Mouse (Mus musculus): Measurements from ENCODE around the gene Cd164l2. TPM values are rescaled to one million over a fixed set of nuclear protein-coding genes. Genes with fewer than 3 reads are reported as not detected.
A peak's percentile ranks its signal among the peaks of the same experiment; 100 is the strongest.

The Cd164l2 gene
- polyA plus RNA-seq (2011; ENCODE audit: insufficient read length, low read depth, missing spikeins), result not detected in 2 replicates

- Histone ChIP-seq H3K4me3 (ENCODE audit: insufficient read depth, low read length) (peak within 1 kb of the TSS; percentile 55), H3K27ac (ENCODE audit: insufficient read depth, low read length) (no peak within 1 kb of the TSS), H3K4me1 (ENCODE audit: control insufficient read depth, insufficient read depth, low read length) (peaks cover 3% of the 10 kb centered on the region; the same call in 1 of the 2 replicates)
- TF ChIP-seq POLR2A (IDR thresholded peaks at IDR 0.05; ENCODE audit: low read depth, low read length) (no peak), CTCF (IDR thresholded peaks at IDR 0.05; ENCODE audit: borderline replicate concordance, insufficient read depth, low read length) (no peak)
Observed at GRCm38 (mm10) chr4:133211751-133212561, at the start of gene Cd164l2, which contains the start of gene Gpr3. TSS of gene Cd164l2 (plus strand) at chr4:133212131. TSS of gene Gpr3 (minus strand) at chr4:133212536.

- H3K27ac ChIP-seq (ENCODE audit: insufficient read depth, low read length), result no peak overlapping the region
- H3K4me1 ChIP-seq (ENCODE audit: control insufficient read depth, insufficient read depth, low read length), result peaks cover 13% of the 10 kb centered on the region
- TF ChIP-seq POLR2A (IDR thresholded peaks at IDR 0.05; ENCODE audit: low read depth, low read length) (no peak), CTCF (IDR thresholded peaks at IDR 0.05; ENCODE audit: borderline replicate concordance, insufficient read depth, low read length) (no peak)
- no peak overlapping the region for H3K4me3 ChIP-seq (ENCODE audit: insufficient read depth, low read length)
Observed at GRCm38 (mm10) chr4:133162196-133162595, 49.7 kb upstream of the Cd164l2 start.

GRCm38 (mm10) chr4:133166773-133167172 is 45.2 kb upstream of the Cd164l2 start:
- peaks cover 6% of the 10 kb centered on the region; the same call in 1 of the 2 replicates for H3K4me1 ChIP-seq (ENCODE audit: control insufficient read depth, insufficient read depth, low read length)
- no peak overlapping the region for H3K27ac ChIP-seq (ENCODE audit: insufficient read depth, low read length)
- TF ChIP-seq POLR2A (IDR thresholded peaks at IDR 0.05; ENCODE audit: low read depth, low read length) (no peak), CTCF (IDR thresholded peaks at IDR 0.05; ENCODE audit: borderline replicate concordance, insufficient read depth, low read length) (no peak)
- H3K4me3 ChIP-seq (ENCODE audit: insufficient read depth, low read length), result no peak overlapping the region

- TF ChIP-seq POLR2A (IDR thresholded peaks at IDR 0.05; ENCODE audit: low read depth, low read length), result no peak
- TF ChIP-seq CTCF (IDR thresholded peaks at IDR 0.05; ENCODE audit: borderline replicate concordance, insufficient read depth, low read length), result no peak
- Histone ChIP-seq H3K4me1 (ENCODE audit: control insufficient read depth, insufficient read depth, low read length) (peaks cover 6% of the 10 kb centered on the region; the same call in 1 of the 2 replicates), H3K4me3 (ENCODE audit: insufficient read depth, low read length) (no peak overlapping the region), H3K27ac (ENCODE audit: insufficient read depth, low read length) (no peak overlapping the region)
Observed at GRCm38 (mm10) chr4:133169237-133170055, 42.5 kb upstream of the Cd164l2 start.

GRCm38 (mm10) chr4:133170056-133170524 is 41.8 kb upstream of the Cd164l2 start:
- TF ChIP-seq CTCF (IDR thresholded peaks at IDR 0.05; ENCODE audit: borderline replicate concordance, insufficient read depth, low read length) (no peak), POLR2A (IDR thresholded peaks at IDR 0.05; ENCODE audit: low read depth, low read length) (no peak)
- H3K27ac ChIP-seq (ENCODE audit: insufficient read depth, low read length), result no peak overlapping the region

GRCm38 (mm10) chr4:133170616-133171015 is 41.3 kb upstream of the Cd164l2 start:
- TF ChIP-seq POLR2A (IDR thresholded peaks at IDR 0.05; ENCODE audit: low read depth, low read length) (no peak), CTCF (IDR thresholded peaks at IDR 0.05; ENCODE audit: borderline replicate concordance, insufficient read depth, low read length) (no peak)
- Histone ChIP-seq H3K4me3 (ENCODE audit: insufficient read depth, low read length) (no peak overlapping the region), H3K27ac (ENCODE audit: insufficient read depth, low read length) (no peak overlapping the region), H3K4me1 (ENCODE audit: control insufficient read depth, insufficient read depth, low read length) (peaks cover 7% of the 10 kb centered on the region)

More at GRCm38 (mm10) chr4:133170056-133170524, 41.8 kb upstream of the Cd164l2 start:
- H3K4me1 ChIP-seq (ENCODE audit: control insufficient read depth, insufficient read depth, low read length), result peaks cover 6% of the 10 kb centered on the region; the same call in 1 of the 2 replicates
- no peak overlapping the region for H3K4me3 ChIP-seq (ENCODE audit: insufficient read depth, low read length)

- TF ChIP-seq POLR2A (IDR thresholded peaks at IDR 0.05; ENCODE audit: low read depth, low read length) (no peak), CTCF (IDR thresholded peaks at IDR 0.05; ENCODE audit: borderline replicate concordance, insufficient read depth, low read length) (no peak)
- Histone ChIP-seq H3K4me1 (ENCODE audit: control insufficient read depth, insufficient read depth, low read length) (peaks cover 15% of the 10 kb centered on the region), H3K27ac (ENCODE audit: insufficient read depth, low read length) (no peak overlapping the region), H3K4me3 (ENCODE audit: insufficient read depth, low read length) (no peak overlapping the region)
Observed at GRCm38 (mm10) chr4:133172451-133172850, 39.5 kb upstream of the Cd164l2 start.

GRCm38 (mm10) chr4:133174361-133174760 is 37.6 kb upstream of the Cd164l2 start:
- TF ChIP-seq POLR2A (IDR thresholded peaks at IDR 0.05; ENCODE audit: low read depth, low read length) (no peak), CTCF (IDR thresholded peaks at IDR 0.05; ENCODE audit: borderline replicate concordance, insufficient read depth, low read length) (no peak)
- peaks cover 13% of the 10 kb centered on the region for H3K4me1 ChIP-seq (ENCODE audit: control insufficient read depth, insufficient read depth, low read length)
- no peak overlapping the region for H3K27ac ChIP-seq (ENCODE audit: insufficient read depth, low read length)
- H3K4me3 ChIP-seq (ENCODE audit: insufficient read depth, low read length), result no peak overlapping the region

- Histone ChIP-seq H3K27ac (ENCODE audit: insufficient read depth, low read length) (no peak overlapping the region), H3K4me1 (ENCODE audit: control insufficient read depth, insufficient read depth, low read length) (peaks cover 9% of the 10 kb centered on the region), H3K4me3 (ENCODE audit: insufficient read depth, low read length) (no peak overlapping the region)
- no peak for TF ChIP-seq POLR2A (IDR thresholded peaks at IDR 0.05; ENCODE audit: low read depth, low read length)
- no peak for TF ChIP-seq CTCF (IDR thresholded peaks at IDR 0.05; ENCODE audit: borderline replicate concordance, insufficient read depth, low read length)
Observed at GRCm38 (mm10) chr4:133175274-133175673, 36.7 kb upstream of the Cd164l2 start.

Data from embryonic fibroblast, embryonic 13.5 days (primary cell).